Mouse (Mus musculus) intestine, postnatal 0 days (tissue): ENCODE measurements around the gene Rtl10. TPM values are rescaled to one million over a fixed set of nuclear protein-coding genes. Genes with fewer than 3 reads are reported as not detected.

ENCODE experiments used
- ATAC-seq: fragments of 200-750 bp; cut with Nextera tagmentation; 2 replicates; pipeline ENCODE4 v1.8.0; 2017; ENCODE audit warnings: mild to moderate bottlenecking, moderate TSS enrichment, moderate library complexity
- H3K27ac ChIP-seq: fragments of 300-500 bp; sonication (generic); 2 replicates; pipeline ENCODE4 v1.5.1; 2014; ENCODE audit warnings: mild to moderate bottlenecking, low read depth, low read length, moderate library complexity
- H3K27me3 ChIP-seq: fragments of 300-500 bp; sonication (generic); replicated peaks from 2 replicates; pipeline ENCODE4 v1.6.1; 2014; ENCODE audit warnings: low read length, mixed read lengths; ENCODE audit not compliant: control insufficient read depth, insufficient read depth
- H3K36me3 ChIP-seq: fragments of 300-500 bp; sonication (generic); 2 replicates; pipeline ENCODE4 v1.6.1; 2014; ENCODE audit warnings: mild to moderate bottlenecking, moderate library complexity; ENCODE audit not compliant: control insufficient read depth, insufficient read depth
- H3K4me1 ChIP-seq: fragments of 300-500 bp; sonication (generic); replicated peaks from 2 replicates; pipeline ENCODE4 v1.6.1; 2014; ENCODE audit warnings: antibody characterized with exemption, low read length, mixed read lengths; ENCODE audit not compliant: control insufficient read depth, insufficient read depth
- H3K4me2 ChIP-seq: fragments of 300-500 bp; sonication (generic); replicated peaks from 2 replicates; pipeline ENCODE4 v1.6.1; 2014; ENCODE audit warnings: low read depth, mild to moderate bottlenecking, moderate library complexity
- H3K4me3 ChIP-seq: fragments of 300-500 bp; sonication (generic); 2 replicates; pipeline ENCODE4 v1.5.1; 2014; ENCODE audit warnings: low read depth, low read length
- H3K9ac ChIP-seq: fragments of 300-500 bp; sonication (generic); 2 replicates; pipeline ENCODE4 v1.6.1; 2014; ENCODE audit warnings: mild to moderate bottlenecking, low read depth, low read length
- H3K9me3 ChIP-seq: fragments of 300-500 bp; sonication (generic); 2 replicates; pipeline ENCODE4 v1.6.1; 2016; ENCODE audit warnings: mixed run types; ENCODE audit not compliant: control insufficient read depth
- CTCF ChIP-seq: sonication (generic); IDR thresholded peaks from 2 replicates; pipeline ENCODE4 v1.5.1; 2016; ENCODE audit warnings: low read depth, mild to moderate bottlenecking, control low read depth, antibody characterized with exemption, moderate library complexity
- WGBS: fragments of 180-500 bp; shearing (Covaris S2); extraction: QIAGEN DNeasy Blood & Tissue Kit; methylation state at CpG from one replicate; pipeline ENCODE4 v1.1.7; 2014; 5-methylcytosine and 5-hydroxymethylcytosine counted together
- polyA plus RNA-seq: library from polyadenylated mRNA; unstranded; fragments of >200 nt; fragmentation: Nextera tagmentation; extraction: Ambion mirVana; gene quantifications from 2 replicates; pipeline ENCODE4 v1.2.1, GENCODE M21; 2015

The Rtl10 gene
- polyA plus RNA-seq, 1 experiment from 2014 or later: 1.4 TPM

GRCm38 (mm10) chr16:18484386-18484785 lies 14.3 kb upstream of the Rtl10 start:
- no peaks in the 10 kb centered on the region for H3K9me3 ChIP-seq
- ATAC-seq: no peak
- H3K4me3 ChIP-seq: no peak overlapping the region
- 0 out of 2 replicates have a peak, but pooled peaks cover 2% of the 10 kb centered on the region for H3K4me1 ChIP-seq
- H3K4me2 ChIP-seq: no peak overlapping the region
- H3K9ac ChIP-seq: no peak overlapping the region
- no peaks in the 10 kb centered on the region; the same call in 1 of the 2 replicates for H3K36me3 ChIP-seq
- H3K27ac ChIP-seq: no peak overlapping the region
- TF ChIP-seq CTCF: no peak
- no peaks in the 10 kb centered on the region for H3K27me3 ChIP-seq
- WGBS: 46% methylated on average over 4 of the region's 4 CpGs

DNA sequence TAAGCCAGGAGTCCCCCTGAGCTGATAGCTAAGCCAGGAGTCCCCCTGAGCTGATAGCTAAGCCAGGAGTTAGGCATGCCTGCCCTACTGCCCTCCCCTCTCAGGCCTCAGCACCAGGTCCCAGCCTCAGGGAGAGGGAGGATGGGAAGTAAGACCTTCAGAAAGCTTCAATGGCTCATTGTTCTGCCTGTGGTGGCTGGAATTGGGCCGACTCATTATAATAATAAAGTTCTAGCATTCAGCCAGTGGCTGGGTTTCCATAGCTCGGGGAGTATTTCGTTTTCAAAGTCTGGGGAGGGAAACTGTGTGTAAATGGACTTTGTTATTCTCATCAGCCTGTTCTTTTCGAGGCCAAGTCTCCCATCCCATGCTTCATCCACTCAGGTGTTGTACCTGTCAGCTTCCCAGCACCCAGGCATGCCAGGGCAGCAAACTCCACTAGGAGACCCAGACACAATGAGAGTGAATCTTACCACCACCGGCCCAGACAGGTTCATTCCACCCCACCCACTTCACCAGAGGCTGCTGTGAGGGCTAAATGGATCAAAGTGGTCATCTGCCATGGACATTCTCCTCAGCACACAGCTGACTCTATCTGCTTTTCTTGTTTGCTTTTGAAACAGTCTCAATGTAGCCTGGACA lies 13.8 kb upstream of the Rtl10 start:
- 64% methylated on average over 5 of the region's 5 CpGs for WGBS
- no peak overlapping the region for H3K4me2 ChIP-seq
- no peaks in the 10 kb centered on the region for H3K9me3 ChIP-seq
- no peak overlapping the region for H3K4me3 ChIP-seq
- H3K9ac ChIP-seq: no peak overlapping the region
- H3K4me1 ChIP-seq: 0 out of 2 replicates have a peak, but pooled peaks cover 2% of the 10 kb centered on the region
- no peak for TF ChIP-seq CTCF
- no peak for ATAC-seq
- H3K27ac ChIP-seq: no peak overlapping the region
- no peaks in the 10 kb centered on the region; the same call in 1 of the 2 replicates for H3K36me3 ChIP-seq
- H3K27me3 ChIP-seq: no peaks in the 10 kb centered on the region

GRCm38 (mm10) chr16:18486126-18486525 lies 12.6 kb upstream of the Rtl10 start:
- no peak overlapping the region for H3K27ac ChIP-seq
- no peaks in the 10 kb centered on the region for H3K9me3 ChIP-seq
- H3K27me3 ChIP-seq: no peaks in the 10 kb centered on the region
- no peak for ATAC-seq
- no peak for TF ChIP-seq CTCF
- no peak overlapping the region for H3K9ac ChIP-seq
- H3K4me1 ChIP-seq: no peaks in the 10 kb centered on the region
- 92% methylated on average over 2 of the region's 2 CpGs for WGBS
- no peak overlapping the region for H3K4me3 ChIP-seq
- H3K4me2 ChIP-seq: no peak overlapping the region
- H3K36me3 ChIP-seq: no peaks in the 10 kb centered on the region

GRCm38 (mm10) chr16:18490281-18490680 lies 8.4 kb upstream of the Rtl10 start:
- H3K36me3 ChIP-seq: no peaks in the 10 kb centered on the region
- no peaks in the 10 kb centered on the region for H3K4me1 ChIP-seq
- H3K27me3 ChIP-seq: no peaks in the 10 kb centered on the region
- H3K9ac ChIP-seq: no peak overlapping the region
- no peaks in the 10 kb centered on the region for H3K9me3 ChIP-seq
- TF ChIP-seq CTCF: no peak
- no peak overlapping the region for H3K27ac ChIP-seq
- ATAC-seq: no peak
- no peak overlapping the region for H3K4me3 ChIP-seq
- 94% methylated on average over 3 of the region's 3 CpGs for WGBS
- no peak overlapping the region for H3K4me2 ChIP-seq

DNA sequence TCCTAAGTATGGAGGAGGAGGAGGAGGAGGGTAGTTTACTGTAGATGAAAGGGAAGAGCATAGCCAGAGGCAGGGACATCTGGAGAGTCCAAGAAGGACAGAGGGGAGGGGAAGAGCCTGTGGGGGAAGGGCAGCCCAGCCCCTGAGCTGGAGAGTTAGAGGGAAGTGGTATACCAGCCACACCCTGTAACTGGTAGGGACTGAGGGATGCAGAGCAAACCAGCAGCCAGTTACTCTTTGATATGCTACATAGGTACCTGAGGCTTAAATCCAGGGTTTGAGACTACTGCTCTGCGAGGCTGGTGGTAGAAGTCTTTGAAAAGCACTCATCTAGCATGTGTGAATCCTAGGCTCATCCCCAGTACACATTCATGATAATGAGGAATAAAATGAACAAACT lies 7.8 kb upstream of the Rtl10 start:
- no peaks in the 10 kb centered on the region for H3K4me1 ChIP-seq

DNA sequence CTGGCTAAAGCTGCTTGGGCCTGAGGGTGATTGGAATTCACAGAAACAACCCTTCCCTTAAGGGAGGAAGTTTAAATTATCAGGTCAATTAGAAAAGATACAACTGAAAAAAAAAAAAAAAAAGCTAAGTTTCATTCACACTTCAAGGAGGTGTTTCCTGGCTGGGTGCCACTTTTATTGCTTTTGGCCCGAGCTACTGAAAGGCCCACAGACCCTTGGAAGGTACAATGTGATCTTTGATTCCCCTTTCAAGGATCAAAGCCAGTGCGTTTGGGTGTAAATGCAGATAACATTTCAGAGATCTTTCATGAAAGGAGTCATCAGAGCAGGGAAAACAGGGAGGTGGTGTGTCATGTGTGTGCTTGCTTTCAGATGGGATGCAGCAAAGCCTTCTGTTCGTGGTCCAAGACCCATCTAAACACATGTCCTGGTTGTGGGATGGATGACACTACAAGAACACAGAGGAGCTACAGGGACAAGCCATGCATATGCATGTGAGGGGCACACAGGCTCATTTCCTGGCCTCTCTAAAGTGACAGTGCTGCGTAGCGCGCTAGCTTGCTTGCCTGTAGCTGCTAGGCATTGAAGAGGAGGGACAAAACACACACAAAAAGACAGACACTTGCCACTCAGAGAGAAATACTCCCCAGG lies 711 bp upstream of the Rtl10 start:
- no peak for TF ChIP-seq CTCF
- Histone ChIP-seq H3K4me1 (peaks cover 10% of the 10 kb centered on the region; the same call in 1 of the 2 replicates), H3K9ac (peak overlapping the region; percentile 80), H3K27me3 (no peaks in the 10 kb centered on the region), H3K36me3 (peaks cover 11% of the 10 kb centered on the region; the same call in 1 of the 2 replicates), H3K4me3 (peak overlapping the region; percentile 72), H3K9me3 (no peaks in the 10 kb centered on the region), H3K4me2 (peak overlapping the region; percentile 94), H3K27ac (peak overlapping the region; percentile 90)
- WGBS: 5% methylated on average over 6 of the region's 6 CpGs
- peak; percentile 46 for ATAC-seq

More for the DNA sequence above, 7.8 kb upstream of the Rtl10 start:
- TF ChIP-seq CTCF: no peak
- no peak overlapping the region for H3K27ac ChIP-seq
- WGBS: 65% methylated on average over 1 of the region's 1 CpGs
- H3K4me3 ChIP-seq: no peak overlapping the region
- H3K4me2 ChIP-seq: no peak overlapping the region
- no peak for ATAC-seq
- H3K9ac ChIP-seq: no peak overlapping the region
- no peaks in the 10 kb centered on the region for H3K9me3 ChIP-seq
- no peaks in the 10 kb centered on the region for H3K36me3 ChIP-seq
- no peaks in the 10 kb centered on the region for H3K27me3 ChIP-seq
